Mouse (Mus musculus) embryonic fibroblast, embryonic 13.5 days (primary cell): Measurements from ENCODE around the gene Lrrc8a.

Experiments used
- CTCF ChIP-seq: IDR thresholded peaks from 2 replicates; pipeline ENCODE4 v1.5.1; 2011; ENCODE audit warnings: mild to moderate bottlenecking, control low read depth, low read length, moderate library complexity, borderline replicate concordance; ENCODE audit not compliant: insufficient read depth
- POLR2A ChIP-seq: IDR thresholded peaks from 2 replicates; pipeline ENCODE4 v1.6.1; 2011; ENCODE audit warnings: low read depth, mild to moderate bottlenecking, control low read depth, low read length, moderate library complexity

- TF ChIP-seq POLR2A = no peak
- no peak for TF ChIP-seq CTCF
Measured at GRCm38 (mm10) chr2:30244595-30245178, 7.2 kb downstream of the Lrrc8a start.
